Mouse (Mus musculus) erythroblast, adult 5-6 weeks (primary cell): ENCODE measurements around the gene Trim42. TPM values are rescaled to one million over a fixed set of nuclear protein-coding genes. Genes with fewer than 3 reads are reported as not detected.

Experiments used
- ATAC-seq: replicated peaks from 2 replicates; pipeline ENCODE4 v1.8.0; 2016; ENCODE audit warnings: moderate number of reproducible peaks, mild to moderate bottlenecking, moderate TSS enrichment, inconsistent platforms; ENCODE audit not compliant: poor library complexity, low FRiP score, severe bottlenecking
- total RNA-seq, 2 experiments: library from RNA; stranded (forward) in 1 of 2; stranded (reverse) in 1 of 2; fragments of 150-400 nt in 1 of 2; fragments of 200-764, 138-1000 nt in 1 of 2; gene quantifications; 2 replicates each; pipeline versions ENCODE4 v1.2.3 to v1.2.4; 2015 to 2017; ENCODE audit warnings: low replicate concordance in 2 of 2

Gene Trim42
- total RNA-seq (2015; ENCODE audit: low replicate concordance) (not detected in 2 replicates), total RNA-seq (2017; ENCODE audit: low replicate concordance) (not detected in 2 replicates)

DNA sequence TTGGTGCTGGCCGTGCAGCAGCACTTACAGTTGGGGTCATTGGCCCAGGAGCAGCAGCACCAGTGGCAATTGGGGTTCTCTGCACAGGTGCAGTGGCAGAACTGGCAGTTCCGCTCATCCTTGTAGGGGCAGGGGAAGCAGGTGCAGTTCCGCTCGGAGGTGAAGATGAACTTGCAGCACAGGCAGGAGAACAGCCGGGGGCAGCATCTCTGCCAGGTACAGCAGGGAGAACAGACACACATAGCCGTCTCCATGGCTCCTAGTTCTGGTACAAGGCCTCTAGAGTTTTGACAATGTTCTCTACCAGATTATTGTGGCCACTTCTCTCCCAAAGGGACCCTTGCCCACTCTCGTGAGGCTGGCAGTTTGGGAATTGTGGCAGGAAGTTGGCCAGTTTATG lies at the start of gene Trim42:
Gene Trim42 (minus strand): TSS at position 368 of the 400 bp plus-strand sequence.
- no peak for ATAC-seq

DNA sequence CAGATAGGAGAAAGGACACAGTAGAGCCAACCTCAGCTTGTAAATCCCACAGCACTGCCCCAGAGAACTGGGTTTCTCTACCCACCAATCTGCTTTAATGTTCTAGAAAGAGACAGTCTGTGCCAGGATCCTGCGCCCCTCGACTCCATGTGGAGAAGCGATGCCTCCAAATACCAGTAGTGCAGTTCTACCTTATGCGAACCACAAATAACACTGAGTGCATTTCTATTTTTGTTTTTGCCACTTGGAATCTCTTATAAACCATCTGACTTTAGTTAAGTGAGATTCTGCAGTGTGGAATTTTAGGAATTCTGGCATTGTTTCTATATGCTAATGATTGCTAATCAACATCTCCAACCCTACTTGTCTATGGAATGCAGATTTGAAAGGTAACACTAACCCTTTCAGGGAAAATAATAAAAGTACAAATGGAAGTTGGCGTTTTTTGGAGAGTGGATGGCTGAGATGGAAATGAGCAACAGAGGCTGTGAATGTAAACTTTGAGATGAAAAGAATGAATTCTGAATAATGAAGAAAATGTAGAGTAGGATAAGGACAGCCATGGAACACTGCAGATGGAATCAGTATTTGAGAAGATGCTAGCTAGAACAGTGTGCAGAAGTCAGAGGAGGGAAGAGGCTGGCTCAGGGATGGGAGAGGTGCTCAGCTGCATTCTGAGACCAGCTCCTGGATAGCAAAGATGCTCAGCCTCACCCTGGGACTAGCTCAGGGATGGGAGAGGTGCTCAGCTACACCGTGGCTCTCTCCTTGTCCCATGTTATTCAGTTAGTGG lies 45.3 kb upstream of the Trim42 start:
- ATAC-seq: no peak

DNA sequence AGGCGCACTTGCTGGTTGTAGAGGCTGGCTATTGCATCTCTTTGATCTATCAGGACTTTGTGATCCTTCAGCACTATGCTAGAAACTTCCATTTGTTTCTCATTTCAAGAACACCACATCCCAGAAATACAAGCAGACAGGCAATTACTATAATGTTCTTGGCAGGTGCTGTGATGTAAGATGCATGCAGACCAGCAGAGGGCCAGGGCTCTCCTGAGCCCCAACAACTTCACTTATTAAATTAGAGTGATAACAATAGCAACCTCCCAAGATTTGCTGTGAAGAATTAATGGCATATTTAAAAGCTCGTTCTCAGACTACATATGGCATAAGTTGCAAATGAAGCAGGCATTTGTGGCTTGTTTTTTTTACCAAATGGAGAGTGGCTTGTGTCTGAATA lies 38.4 kb upstream of the Trim42 start:
- ATAC-seq: no peak

DNA sequence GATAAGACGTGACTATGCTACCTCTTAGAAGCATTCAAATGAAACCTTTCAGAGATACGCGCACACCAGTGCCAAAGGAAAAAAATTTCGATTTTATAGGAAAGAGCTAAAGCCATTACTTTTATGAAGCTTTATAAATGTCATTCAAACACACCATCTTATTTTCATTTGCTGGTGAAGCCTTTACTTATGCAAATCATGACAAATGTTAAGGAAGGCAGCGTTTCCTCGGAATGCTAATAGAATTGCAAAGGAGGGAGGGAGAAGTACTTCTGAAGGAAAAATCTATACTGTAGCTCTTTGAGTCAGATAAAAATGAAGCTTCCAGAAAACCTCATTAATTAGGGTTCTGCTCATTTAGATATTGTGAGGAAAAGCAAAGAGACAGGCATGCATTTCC lies 13.3 kb downstream of the Trim42 start:
- ATAC-seq: no peak

DNA sequence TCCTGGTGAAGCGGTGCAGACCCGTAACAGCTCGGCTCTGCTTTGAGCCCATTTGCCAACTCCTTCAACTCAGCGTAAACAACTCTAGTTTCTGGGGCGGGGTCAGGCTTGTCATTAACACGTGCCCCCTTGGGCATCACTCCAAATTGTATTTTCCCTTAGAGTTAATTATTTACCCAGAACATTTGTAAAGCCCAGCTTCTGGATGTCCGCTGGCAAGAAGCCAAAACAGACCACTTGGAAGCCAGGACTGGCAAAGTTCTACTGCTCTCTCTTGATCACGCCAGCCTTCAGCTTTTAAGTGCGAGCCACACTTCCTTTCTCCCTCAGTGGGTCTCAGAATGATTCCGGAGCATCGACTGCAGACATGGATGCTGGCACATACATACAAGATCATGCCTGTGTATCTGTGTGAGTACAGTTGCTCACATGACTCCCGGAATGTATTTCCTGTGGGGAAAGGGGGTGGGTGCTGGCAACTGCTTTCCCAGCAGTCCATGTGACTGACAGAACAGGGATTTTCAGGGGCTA lies 24.9 kb downstream of the Trim42 start:
- no peak for ATAC-seq

DNA sequence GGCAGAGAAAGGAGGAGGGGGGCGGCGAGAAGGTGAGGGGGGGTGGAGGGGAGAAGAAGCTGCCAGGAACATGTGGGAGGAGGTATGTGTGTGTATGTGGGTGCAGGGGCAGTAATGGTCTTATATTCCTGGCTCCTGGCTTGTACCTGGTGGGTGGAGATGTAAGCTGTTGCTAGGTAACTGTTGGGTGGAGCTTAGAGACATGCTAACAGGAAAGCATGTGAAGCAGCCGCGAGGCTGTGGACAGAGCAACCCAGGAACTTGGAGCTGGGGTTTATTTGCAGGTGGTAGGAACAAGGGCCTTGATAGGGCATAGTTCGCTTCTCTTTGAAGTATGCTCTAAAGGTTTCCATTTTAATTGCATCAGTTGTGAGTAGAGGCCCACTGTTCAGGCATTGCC lies 28.0 kb downstream of the Trim42 start:
- no peak for ATAC-seq

DNA sequence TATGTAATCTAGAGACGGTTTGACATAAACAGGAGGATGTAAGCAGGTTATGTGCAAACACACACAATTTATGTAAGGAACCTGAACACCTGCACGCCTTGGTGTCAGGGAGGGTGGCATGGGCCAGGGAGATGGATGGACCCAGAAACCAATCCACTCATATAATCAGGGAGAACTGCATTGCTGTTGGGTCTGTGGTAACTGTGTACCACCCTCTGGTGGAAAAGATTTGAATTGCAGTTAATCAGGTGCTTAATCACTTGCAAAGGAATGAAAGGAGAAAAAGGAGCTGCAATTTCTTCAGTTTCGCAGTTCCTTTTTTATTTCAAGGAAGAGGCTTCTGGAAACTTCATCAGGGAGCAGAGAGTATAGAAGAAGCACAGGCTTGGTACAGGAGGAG lies 46.9 kb downstream of the Trim42 start:
- ATAC-seq: no peak

DNA sequence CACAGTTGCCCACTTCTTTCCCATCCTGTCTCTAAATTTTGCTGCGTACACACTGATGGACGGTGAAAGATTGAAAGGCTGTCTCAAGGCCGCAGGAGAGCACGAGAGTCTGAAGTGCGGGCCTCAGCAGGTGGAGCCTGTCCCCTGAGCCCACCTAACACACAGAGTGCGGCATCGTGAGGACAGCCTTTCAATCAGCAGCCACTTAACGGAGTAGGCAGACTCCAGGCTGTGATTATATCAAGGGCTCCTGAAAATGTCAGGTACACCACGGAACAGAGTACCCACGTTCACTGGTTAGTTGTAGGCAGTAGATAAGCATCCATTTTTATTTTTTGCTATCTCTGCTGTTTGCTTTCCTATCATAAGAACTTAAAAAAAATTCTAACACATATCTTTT lies 47.6 kb downstream of the Trim42 start:
- no peak for ATAC-seq

DNA sequence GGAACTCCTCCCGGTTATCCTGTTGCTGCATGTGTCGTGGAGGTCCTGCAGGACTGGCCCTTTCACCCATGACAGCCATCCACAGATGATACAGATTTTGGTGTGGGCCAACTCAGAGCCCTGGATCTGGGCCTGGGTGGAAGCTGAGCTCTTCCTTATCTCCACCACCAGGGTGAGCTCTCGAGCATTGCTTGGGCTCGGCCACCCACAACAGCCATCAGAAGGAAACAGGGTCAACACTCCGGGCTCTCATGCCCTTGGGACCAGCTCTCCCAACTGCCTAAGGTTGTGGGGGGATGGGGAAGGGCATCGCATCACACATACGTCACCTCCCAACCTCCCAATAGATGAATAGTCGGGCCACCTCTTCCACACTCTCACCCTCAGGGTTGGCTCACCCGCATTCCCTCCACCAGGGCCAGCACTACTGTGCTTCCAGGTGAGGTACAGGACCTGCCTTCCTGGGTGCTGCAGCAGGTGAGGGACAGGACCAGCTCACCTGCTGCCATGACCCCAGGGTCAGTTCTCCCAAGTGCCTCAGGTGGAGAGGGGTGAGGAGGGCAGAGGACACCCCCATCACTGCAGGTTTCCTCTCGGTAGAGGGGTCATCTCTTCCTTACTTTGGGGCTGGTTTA lies 54.2 kb downstream of the Trim42 start:
- no peak for ATAC-seq

DNA sequence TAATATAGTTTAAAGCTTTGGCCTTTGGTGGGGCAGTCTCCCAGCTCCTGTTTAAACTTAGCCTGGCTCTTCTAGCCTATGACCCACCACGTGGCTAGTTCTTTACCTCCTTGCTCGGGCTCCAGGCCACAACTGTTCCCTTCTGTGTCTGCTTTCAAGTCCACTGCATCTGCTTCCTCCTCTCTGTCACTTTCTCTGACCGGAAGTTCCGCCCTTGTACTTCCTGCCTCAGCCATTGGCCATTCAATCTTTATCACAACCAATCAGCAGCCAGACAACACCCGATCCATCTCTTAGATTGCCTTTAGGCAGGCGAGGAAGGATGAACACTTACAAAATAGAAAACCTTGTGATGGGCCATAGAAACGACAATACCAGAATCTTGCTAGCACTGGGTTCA lies 58.1 kb downstream of the Trim42 start:
- no peak for ATAC-seq

DNA sequence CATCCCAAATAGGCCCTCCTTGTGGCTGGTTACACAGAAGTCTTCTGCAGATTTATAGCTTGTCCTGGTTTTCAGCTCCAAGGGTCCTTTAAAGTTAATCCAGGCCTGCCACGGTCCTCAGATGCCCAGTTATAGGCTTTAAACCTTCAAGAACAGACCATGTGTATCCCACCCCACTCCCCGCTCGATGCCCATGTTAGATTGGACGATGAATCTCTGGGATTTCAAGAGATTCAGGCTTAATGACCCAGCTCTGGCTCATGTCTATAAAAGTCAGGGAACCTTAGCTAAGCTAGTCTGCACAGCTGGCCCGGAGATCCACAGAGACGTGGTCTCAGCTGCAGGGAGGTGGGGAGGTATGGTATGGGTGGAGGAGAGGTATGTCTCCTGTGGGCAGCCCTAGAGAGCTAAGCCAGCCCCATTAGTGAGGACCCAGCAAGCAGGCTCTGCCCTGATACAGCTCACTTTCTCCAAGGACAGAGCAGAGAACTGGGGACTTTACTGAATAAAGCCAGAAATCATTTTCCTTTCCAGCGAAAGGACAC lies 60.2 kb downstream of the Trim42 start:
- no peak for ATAC-seq

DNA sequence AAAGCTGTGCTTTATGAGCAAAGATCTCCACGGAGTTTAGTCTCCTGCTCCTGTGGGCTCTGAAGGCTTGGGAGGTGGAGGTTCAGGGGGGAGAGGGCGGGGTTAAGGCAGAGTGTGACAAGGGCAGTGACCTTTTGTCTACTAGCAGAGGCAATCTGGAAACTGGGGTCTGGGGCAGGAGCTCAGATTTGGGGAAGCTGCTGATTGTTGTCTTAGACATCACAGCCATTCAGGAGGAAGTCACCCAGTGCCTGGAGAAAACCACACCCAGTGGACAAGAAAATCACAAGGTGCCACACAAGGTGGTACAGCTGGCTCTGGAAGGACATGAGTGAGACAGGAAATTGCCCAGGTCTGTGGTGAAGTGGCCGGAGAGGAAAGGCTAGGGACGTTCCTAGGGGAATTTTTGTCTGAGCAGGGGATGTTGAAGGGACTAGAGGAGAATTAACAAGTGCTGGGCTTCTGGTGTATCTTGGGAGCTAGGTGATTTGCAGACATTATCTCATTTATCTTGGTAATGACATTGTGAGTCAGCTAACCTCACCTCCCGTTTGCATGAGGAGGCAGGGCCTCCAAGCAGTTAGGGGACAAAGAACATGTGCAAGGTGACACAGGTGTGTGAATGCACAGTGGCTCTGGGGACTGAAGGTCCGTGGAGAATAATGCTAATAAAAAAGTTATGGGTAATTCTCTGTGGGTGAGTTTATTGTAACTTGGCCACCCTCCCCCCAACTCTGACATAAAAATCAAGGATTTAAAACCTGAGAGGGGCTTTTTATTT lies 61.9 kb downstream of the Trim42 start:
- ATAC-seq: no peak
